Mouse (Mus musculus): ENCODE results near the gene Timm8a2. TPM values are rescaled to one million over a fixed set of nuclear protein-coding genes. Genes with fewer than 3 reads are reported as not detected.
"Not testable (repeated sequence)": the region's sequence is repeated elsewhere in the genome, so short reads cannot be mapped to it uniquely, and the experiment has no call there.

The Timm8a2 gene
- polyA plus RNA-seq, 1 experiment from 2014 or later = not detected

DNA sequence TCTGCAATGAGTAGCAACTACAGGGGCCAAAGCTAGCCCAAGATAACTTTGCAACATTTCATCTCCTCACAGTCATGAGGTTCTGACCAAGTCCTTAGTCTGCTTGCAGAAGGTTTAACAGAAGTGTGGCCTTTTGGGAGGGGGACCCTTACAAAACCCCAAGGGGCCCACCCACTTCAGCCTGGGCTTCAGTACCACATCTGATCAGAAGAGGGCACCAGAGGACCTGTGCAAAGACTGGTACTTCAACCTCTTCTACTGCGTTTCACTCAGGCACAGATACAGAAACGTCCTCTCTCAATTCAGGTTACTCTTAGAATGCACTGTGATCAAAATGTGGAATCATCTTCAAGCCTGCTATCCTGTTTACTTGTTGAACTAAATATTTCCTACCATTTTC lies 30.0 kb downstream of the Timm8a2 start:
- ATAC-seq (replicated peaks; ENCODE audit: insufficient number of reproducible peaks, low FRiP score, low TSS enrichment, low read depth) (no peak), DNase-seq (ENCODE audit: low spot score) (peak; percentile 70)
- Histone ChIP-seq H3K36me3 (replicated peaks; ENCODE audit: control insufficient read depth, insufficient read depth, low read depth, low read length) (no peaks in the 10 kb centered on the region), H3K9ac (replicated peaks; ENCODE audit: low read length) (no peak overlapping the region), H3K9me3 (replicated peaks; ENCODE audit: control insufficient read depth, low read length) (no peaks in the 10 kb centered on the region), H3K4me2 (ENCODE audit: low read depth, low read length) (no peak overlapping the region), H3K4me3 (ENCODE audit: low read depth, low read length) (no peak overlapping the region), H3K27me3 (ENCODE audit: control insufficient read depth, insufficient read depth, low read length) (no peaks in the 10 kb centered on the region), H3K27ac (replicated peaks; ENCODE audit: low read depth, low read length) (no peak overlapping the region), H3K4me1 (ENCODE audit: control insufficient read depth, insufficient read depth, low read length) (no peaks in the 10 kb centered on the region)
- 2% methylated on average over 2 of the region's 2 CpGs for WGBS

DNA sequence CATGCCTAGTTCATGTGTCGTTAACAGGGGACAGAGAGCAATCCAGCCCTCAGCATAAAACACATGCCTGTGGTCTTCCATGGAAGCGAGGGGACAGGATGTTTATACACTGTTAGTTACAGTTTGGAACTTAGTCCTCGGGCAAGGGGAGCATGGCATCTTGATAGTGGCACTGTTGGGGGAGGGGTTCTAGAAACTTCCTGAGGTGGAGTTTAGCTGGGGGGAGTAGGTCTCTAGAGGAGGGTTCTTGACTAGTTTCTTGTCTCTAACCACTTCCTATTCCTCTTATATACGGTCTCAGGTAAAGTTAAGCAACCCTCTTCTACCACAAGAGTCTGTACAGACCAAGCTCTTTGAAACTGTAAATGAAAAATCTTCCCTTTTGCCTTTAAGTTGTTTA lies 31.8 kb downstream of the Timm8a2 start:
- Histone ChIP-seq H3K9me3 (replicated peaks; ENCODE audit: control insufficient read depth, low read length) (no peaks in the 10 kb centered on the region), H3K4me2 (ENCODE audit: low read depth, low read length) (no peak overlapping the region), H3K36me3 (replicated peaks; ENCODE audit: control insufficient read depth, insufficient read depth, low read depth, low read length) (no peaks in the 10 kb centered on the region), H3K27me3 (ENCODE audit: control insufficient read depth, insufficient read depth, low read length) (no peaks in the 10 kb centered on the region), H3K27ac (replicated peaks; ENCODE audit: low read depth, low read length) (no peak overlapping the region), H3K4me1 (ENCODE audit: control insufficient read depth, insufficient read depth, low read length) (no peaks in the 10 kb centered on the region), H3K4me3 (ENCODE audit: low read depth, low read length) (no peak overlapping the region), H3K9ac (replicated peaks; ENCODE audit: low read length) (no peak overlapping the region)
- no peak for ATAC-seq (replicated peaks; ENCODE audit: insufficient number of reproducible peaks, low FRiP score, low TSS enrichment, low read depth)
- 66% methylated on average over 4 of the region's 4 CpGs for WGBS
- no peak for DNase-seq (ENCODE audit: low spot score)

DNA sequence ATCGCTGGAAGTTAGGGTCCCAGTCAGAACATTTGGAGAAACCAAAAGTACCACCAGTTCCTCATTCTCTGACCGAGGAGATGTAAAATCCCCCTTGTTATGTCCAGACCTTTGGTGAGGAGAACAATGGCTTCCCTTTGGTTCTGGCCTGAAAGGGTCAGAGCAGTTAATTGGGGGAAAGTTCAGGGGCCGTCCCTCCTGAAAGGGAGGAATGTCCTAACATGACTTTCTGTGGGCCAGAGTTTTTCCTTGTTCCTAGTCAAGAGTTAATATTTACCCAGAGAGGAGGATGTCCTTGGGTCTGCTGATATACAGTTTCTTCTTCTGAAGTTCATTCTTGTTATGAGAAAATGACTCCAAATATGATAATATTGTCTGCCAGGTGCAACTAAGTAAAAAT lies 33.6 kb downstream of the Timm8a2 start:
- DNase-seq (ENCODE audit: low spot score); H3K4me2 ChIP-seq (ENCODE audit: low read depth, low read length); H3K9me3 ChIP-seq (replicated peaks; ENCODE audit: control insufficient read depth, low read length); H3K27me3 ChIP-seq (ENCODE audit: control insufficient read depth, insufficient read depth, low read length); H3K4me1 ChIP-seq (ENCODE audit: control insufficient read depth, insufficient read depth, low read length); H3K4me3 ChIP-seq (ENCODE audit: low read depth, low read length); H3K9ac ChIP-seq (replicated peaks; ENCODE audit: low read length); ATAC-seq (replicated peaks; ENCODE audit: insufficient number of reproducible peaks, low FRiP score, low TSS enrichment, low read depth); H3K36me3 ChIP-seq (replicated peaks; ENCODE audit: control insufficient read depth, insufficient read depth, low read depth, low read length); H3K27ac ChIP-seq (replicated peaks; ENCODE audit: low read depth, low read length): not testable (repeated sequence)
- WGBS = 36% methylated on average over 3 of the region's 3 CpGs

DNA sequence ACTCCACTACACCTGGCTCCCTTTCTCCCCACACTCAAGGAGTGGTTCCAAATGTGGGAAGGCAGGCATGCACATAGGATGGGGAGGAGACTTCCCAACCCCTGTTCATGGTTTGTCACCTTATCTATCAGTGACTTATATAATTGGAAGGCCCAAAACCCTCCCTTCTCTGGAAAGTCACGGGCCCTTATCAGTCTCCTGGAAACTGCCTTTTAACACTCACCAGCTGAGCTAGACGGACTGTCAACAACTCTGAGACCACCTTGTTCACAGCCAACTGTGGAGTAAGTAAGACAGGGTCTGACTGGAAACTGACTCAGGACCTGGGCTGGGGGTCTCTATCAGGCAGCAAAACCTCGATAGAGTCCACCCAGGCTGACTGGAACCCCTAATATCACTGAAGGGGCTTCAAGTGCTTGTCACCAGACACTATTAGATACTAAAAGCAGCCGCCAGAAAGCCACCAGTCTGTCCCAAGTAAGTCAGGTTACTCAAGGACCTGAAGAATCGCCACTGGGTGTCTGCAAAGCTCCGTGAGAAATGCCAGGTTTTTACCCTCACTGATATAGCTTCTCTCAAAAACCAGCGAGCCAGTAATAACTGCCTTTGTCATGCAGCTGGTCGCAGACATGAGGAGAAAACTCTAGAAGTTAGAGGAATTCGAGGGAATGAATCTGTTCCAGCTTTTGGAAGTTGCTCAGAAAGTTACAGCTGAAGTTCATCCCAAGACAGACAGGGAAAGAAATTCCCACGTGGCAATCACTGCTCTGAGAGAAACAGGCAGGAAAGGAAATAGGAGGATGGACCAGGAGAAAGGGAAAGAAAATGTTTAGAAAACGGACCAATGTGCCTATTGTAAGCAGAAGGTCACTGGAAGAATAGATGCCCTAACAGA lies 34.6 kb downstream of the Timm8a2 start:
- 67% methylated on average over 11 of the region's 11 CpGs for WGBS
- Histone ChIP-seq H3K27ac (replicated peaks; ENCODE audit: low read depth, low read length) (no peak overlapping the region), H3K4me1 (ENCODE audit: control insufficient read depth, insufficient read depth, low read length) (no peaks in the 10 kb centered on the region), H3K27me3 (ENCODE audit: control insufficient read depth, insufficient read depth, low read length) (no peaks in the 10 kb centered on the region), H3K9me3 (replicated peaks; ENCODE audit: control insufficient read depth, low read length) (no peaks in the 10 kb centered on the region), H3K4me3 (ENCODE audit: low read depth, low read length) (no peak overlapping the region), H3K4me2 (ENCODE audit: low read depth, low read length) (no peak overlapping the region), H3K9ac (replicated peaks; ENCODE audit: low read length) (no peak overlapping the region), H3K36me3 (replicated peaks; ENCODE audit: control insufficient read depth, insufficient read depth, low read depth, low read length) (no peaks in the 10 kb centered on the region)
- no peak for ATAC-seq (replicated peaks; ENCODE audit: insufficient number of reproducible peaks, low FRiP score, low TSS enrichment, low read depth)
- DNase-seq (ENCODE audit: low spot score) = no peak

DNA sequence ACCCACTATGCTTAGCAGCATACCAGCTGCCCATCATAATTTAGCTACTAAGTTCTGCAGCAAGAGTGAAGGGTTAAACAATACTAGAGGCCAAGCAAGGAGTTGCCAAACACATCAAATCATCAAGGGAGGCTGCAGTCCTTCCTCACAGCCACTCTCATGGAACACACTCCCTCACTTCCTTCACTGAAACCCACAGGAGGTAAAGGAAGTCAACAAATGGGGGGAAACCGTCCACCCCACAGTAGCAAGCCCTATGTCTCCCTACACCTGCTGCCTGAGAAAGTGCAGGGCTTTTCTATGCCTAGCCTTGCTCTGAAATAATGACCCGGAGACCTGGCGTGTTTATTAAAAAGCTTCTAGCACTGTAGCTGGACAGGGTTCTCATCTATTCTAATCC lies 35.5 kb downstream of the Timm8a2 start:
- Histone ChIP-seq H3K4me1 (ENCODE audit: control insufficient read depth, insufficient read depth, low read length) (no peaks in the 10 kb centered on the region), H3K36me3 (replicated peaks; ENCODE audit: control insufficient read depth, insufficient read depth, low read depth, low read length) (no peaks in the 10 kb centered on the region), H3K27me3 (ENCODE audit: control insufficient read depth, insufficient read depth, low read length) (no peaks in the 10 kb centered on the region), H3K27ac (replicated peaks; ENCODE audit: low read depth, low read length) (no peak overlapping the region), H3K9me3 (replicated peaks; ENCODE audit: control insufficient read depth, low read length) (no peaks in the 10 kb centered on the region), H3K4me2 (ENCODE audit: low read depth, low read length) (no peak overlapping the region), H3K4me3 (ENCODE audit: low read depth, low read length) (no peak overlapping the region), H3K9ac (replicated peaks; ENCODE audit: low read length) (no peak overlapping the region)
- 76% methylated on average over 3 of the region's 3 CpGs for WGBS
- ATAC-seq (replicated peaks; ENCODE audit: insufficient number of reproducible peaks, low FRiP score, low TSS enrichment, low read depth) = no peak
- no peak for DNase-seq (ENCODE audit: low spot score)

DNA sequence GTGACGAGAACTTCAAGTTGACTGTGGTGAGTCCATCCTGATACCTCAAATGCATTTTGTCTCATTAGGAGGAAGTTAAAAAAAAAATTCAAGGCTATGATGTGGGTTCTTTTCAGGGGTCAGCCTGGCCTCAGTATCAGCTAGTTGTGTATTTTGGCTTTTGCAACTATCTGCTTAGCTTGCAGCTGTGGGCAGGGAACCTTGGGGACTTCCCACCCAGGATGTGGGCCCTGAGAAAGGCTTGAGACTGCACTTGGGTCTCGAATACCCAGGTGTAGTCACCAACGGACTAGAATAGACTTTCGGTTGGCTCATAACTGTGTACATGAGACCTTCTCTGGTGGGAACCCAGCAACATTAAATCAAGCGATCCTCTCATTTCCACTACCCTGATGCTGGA lies 38.9 kb downstream of the Timm8a2 start:
- ATAC-seq (replicated peaks; ENCODE audit: insufficient number of reproducible peaks, low FRiP score, low TSS enrichment, low read depth) (no peak), DNase-seq (ENCODE audit: low spot score) (no peak)
- H3K4me1 ChIP-seq (ENCODE audit: control insufficient read depth, insufficient read depth, low read length) = no peaks in the 10 kb centered on the region
- H3K27ac ChIP-seq (replicated peaks; ENCODE audit: low read depth, low read length) = no peak overlapping the region
- H3K4me2 ChIP-seq (ENCODE audit: low read depth, low read length) = no peak overlapping the region
- H3K4me3 ChIP-seq (ENCODE audit: low read depth, low read length) = no peak overlapping the region
- no peaks in the 10 kb centered on the region for H3K9me3 ChIP-seq (replicated peaks; ENCODE audit: control insufficient read depth, low read length)
- H3K9ac ChIP-seq (replicated peaks; ENCODE audit: low read length) = no peak overlapping the region
- H3K36me3 ChIP-seq (replicated peaks; ENCODE audit: control insufficient read depth, insufficient read depth, low read depth, low read length) = no peaks in the 10 kb centered on the region
- no peaks in the 10 kb centered on the region for H3K27me3 ChIP-seq (ENCODE audit: control insufficient read depth, insufficient read depth, low read length)
- 89% methylated on average over 5 of the region's 5 CpGs for WGBS

DNA sequence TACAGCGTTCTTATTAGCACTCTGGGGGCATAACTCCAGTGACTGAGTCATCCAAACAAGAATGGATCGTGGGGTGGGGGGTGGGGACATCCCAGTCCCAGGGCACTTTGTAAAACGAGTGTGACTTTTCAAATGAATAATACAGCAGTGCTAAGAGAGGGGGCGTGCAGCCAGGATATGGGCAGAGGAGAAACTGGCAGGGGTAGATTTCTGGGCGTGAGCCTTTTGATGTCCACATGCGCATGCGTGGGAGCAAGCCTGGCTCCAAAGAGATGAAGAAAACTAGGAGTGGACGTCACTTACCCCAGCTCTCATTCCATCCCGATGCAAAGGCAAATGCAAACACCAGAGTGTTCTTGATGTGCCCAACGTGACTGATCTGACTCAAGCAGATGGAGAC lies 39.9 kb downstream of the Timm8a2 start:
- Histone ChIP-seq H3K4me2 (ENCODE audit: low read depth, low read length) (no peak overlapping the region), H3K27me3 (ENCODE audit: control insufficient read depth, insufficient read depth, low read length) (no peaks in the 10 kb centered on the region), H3K4me3 (ENCODE audit: low read depth, low read length) (no peak overlapping the region), H3K36me3 (replicated peaks; ENCODE audit: control insufficient read depth, insufficient read depth, low read depth, low read length) (no peaks in the 10 kb centered on the region), H3K9ac (replicated peaks; ENCODE audit: low read length) (no peak overlapping the region), H3K27ac (replicated peaks; ENCODE audit: low read depth, low read length) (no peak overlapping the region), H3K9me3 (replicated peaks; ENCODE audit: control insufficient read depth, low read length) (no peaks in the 10 kb centered on the region), H3K4me1 (ENCODE audit: control insufficient read depth, insufficient read depth, low read length) (no peaks in the 10 kb centered on the region)
- ATAC-seq (replicated peaks; ENCODE audit: insufficient number of reproducible peaks, low FRiP score, low TSS enrichment, low read depth) (no peak), DNase-seq (ENCODE audit: low spot score) (no peak)
- WGBS = 83% methylated on average over 10 of the region's 10 CpGs

DNA sequence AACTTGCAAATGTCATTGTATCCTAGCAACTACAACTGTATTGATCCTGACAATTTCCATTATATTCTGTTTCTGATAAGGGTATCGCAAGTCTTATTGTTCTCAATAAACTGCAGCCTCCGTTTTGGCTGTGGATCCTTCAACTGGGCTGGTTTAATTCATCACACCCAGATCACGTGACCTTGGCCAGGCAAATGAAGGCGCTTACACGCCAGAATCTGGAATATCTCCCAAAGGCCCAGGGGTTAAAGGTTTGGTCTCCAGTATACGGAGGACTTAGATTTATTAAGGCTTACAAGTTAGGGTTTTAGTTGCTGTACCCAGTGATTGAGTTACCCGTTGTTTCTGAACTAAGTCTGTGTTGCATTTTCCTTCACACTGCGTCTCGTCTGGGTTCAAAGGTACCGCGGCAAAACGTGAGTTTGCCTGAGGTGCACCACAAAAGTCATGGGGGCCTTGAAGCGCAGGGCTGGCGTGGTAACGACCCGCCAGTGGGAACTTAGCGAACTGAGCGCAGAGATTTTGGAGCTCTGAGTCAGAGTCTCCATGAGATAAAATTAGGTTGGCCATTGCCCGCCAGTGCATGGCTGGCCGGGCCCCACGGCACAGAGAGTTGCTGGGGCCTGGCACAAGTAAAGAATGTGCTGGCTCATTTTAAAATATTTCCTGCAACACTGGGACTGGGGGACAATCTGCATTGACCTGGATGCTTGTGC lies 41.2 kb downstream of the Timm8a2 start:
- no peak overlapping the region for H3K4me3 ChIP-seq (ENCODE audit: low read depth, low read length)
- no peaks in the 10 kb centered on the region for H3K9me3 ChIP-seq (replicated peaks; ENCODE audit: control insufficient read depth, low read length)
- WGBS = 86% methylated on average over 21 of the region's 21 CpGs
- H3K27me3 ChIP-seq (ENCODE audit: control insufficient read depth, insufficient read depth, low read length) = no peaks in the 10 kb centered on the region
- DNase-seq (ENCODE audit: low spot score) (no peak), ATAC-seq (replicated peaks; ENCODE audit: insufficient number of reproducible peaks, low FRiP score, low TSS enrichment, low read depth) (no peak)
- H3K4me2 ChIP-seq (ENCODE audit: low read depth, low read length) = no peak overlapping the region
- no peaks in the 10 kb centered on the region for H3K36me3 ChIP-seq (replicated peaks; ENCODE audit: control insufficient read depth, insufficient read depth, low read depth, low read length)
- H3K4me1 ChIP-seq (ENCODE audit: control insufficient read depth, insufficient read depth, low read length) = no peaks in the 10 kb centered on the region
- H3K9ac ChIP-seq (replicated peaks; ENCODE audit: low read length) = no peak overlapping the region
- H3K27ac ChIP-seq (replicated peaks; ENCODE audit: low read depth, low read length) = no peak overlapping the region

All from embryonic facial prominence, embryonic 11.5 days (tissue).